10 mouse cellular contexts compared by ENCODE assay signal in the genomic region with DNA sequence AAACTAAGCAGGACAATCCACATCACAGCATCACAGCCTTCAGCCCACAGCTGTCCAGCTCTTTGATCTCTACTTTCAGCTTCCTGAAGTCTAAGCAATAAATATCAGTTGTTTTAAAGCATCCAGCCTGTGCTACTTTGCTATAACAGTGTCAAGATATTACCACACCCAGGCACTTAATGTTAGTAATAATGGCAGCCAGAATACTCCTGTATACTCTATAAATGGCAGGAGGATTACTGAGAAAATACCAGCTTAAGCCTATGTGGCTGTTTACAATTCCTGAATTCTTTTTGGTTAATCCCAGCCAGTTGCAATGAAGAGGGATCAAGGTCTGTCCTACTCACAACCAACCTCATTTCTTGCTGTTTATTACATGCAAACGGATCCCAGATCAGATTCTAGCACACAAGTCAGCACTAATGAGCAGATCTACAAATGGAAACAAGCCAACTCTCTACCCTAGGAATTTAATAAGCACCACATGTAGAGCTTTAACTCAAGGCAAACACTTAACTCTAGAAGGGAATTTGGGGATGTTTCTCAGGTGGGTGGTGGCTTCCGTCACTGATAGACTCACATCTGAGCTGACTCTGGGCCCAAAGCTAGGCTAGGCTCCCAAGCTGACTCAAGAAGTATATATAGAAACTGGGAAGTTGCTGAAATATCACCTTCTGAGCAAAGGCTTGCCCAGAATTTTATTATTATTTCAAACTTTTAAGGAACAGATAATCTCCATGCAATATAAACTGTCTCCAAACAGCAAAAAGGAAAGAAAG.
"Had no signal": no experiment of that assay in that cellular context is flagged by ENCODE, and none has a peak within 500 bp of the region (broad histone marks: within the 10 kb centered on the region; RNA-seq: fewer than 3 reads in every experiment).

No protein-coding gene starts in this region.

- ATAC-seq: midbrain, embryonic 16.5 days had no signal

- H3K27ac ChIP-seq: kidney, embryonic 15.5 days; left cerebral cortex, adult 2 months; liver, embryonic 14.5 days; midbrain, embryonic 12.5 days; neural tube, embryonic 13.5 days had no signal

- H3K36me3 ChIP-seq: kidney, embryonic 15.5 days; midbrain, embryonic 12.5 days; neural tube, embryonic 13.5 days had no signal

- DNase-seq: kidney, postnatal 14 days; lung, adult 18-20 months; right cerebral cortex, postnatal 14 days; thymus, postnatal 4 days had no signal

- H3K4me1 ChIP-seq: kidney, embryonic 15.5 days; midbrain, embryonic 12.5 days; neural tube, embryonic 13.5 days had no signal

- H3K4me3 ChIP-seq: kidney, embryonic 15.5 days; left cerebral cortex, adult 2 months; midbrain, embryonic 12.5 days; neural tube, embryonic 13.5 days had no signal

- H3K27me3 ChIP-seq: kidney, embryonic 15.5 days; midbrain, embryonic 12.5 days; neural tube, embryonic 13.5 days had no signal
